Mouse (Mus musculus) gastrocnemius, adult 18-20 months (tissue): ENCODE data around the gene Smyd4. TPM values are rescaled to one million over a fixed set of nuclear protein-coding genes. Genes with fewer than 3 reads are reported as not detected.

Experiments
- DNase-seq: peaks from one replicate; pipeline ENCODE4 v3.0.0; 2021; ENCODE audit warnings: low spot score
- microRNA-seq: library from miRNA; unstranded; fragments of <30 nt; microRNA quantifications from one replicate; pipeline ENCODE4 v1.2.0, GENCODE M21; 2021
- total RNA-seq, 2 experiments: library from RNA; stranded (reverse); gene quantifications; 2 replicates each; pipeline ENCODE4 v1.2.3; 2021

Smyd4 gene
- total RNA-seq, 2 experiments from 2014 or later, result 4.5 to 4.9 TPM

- no peak for DNase-seq
Observed at GRCm38 (mm10) chr11:75452081-75452480, 103.8 kb downstream of the Smyd4 start.

GRCm38 (mm10) chr11:75452812-75453557 is 104.8 kb downstream of the Smyd4 start:
- DNase-seq, result no peak

GRCm38 (mm10) chr11:75453991-75454930 is 106.0 kb downstream of the Smyd4 start, which contains the start of gene Wdr81:
Gene Wdr81 (minus strand): TSS chr11:75454717.
- DNase-seq, result peak; percentile 89

Small RNA genes lying within 50 kb of the gene (microRNA-seq; reads per million reads assigned to microRNA genes)
- not detected for gene Gm47300

Other genes starting within 250 kb of the Smyd4 start
- gene Hic1, start 178.9 kb upstream of the Smyd4 start, total RNA-seq, result 1 to 10 TPM; 1.8 to 6.6 TPM
- 1 to 10 TPM; 2.5 to 2.8 TPM for gene Ovca2, start 169.6 kb upstream of the Smyd4 start, total RNA-seq
- 1 to 10 TPM; 4.6 to 5.6 TPM for gene Dph1, start 157.2 kb upstream of the Smyd4 start, total RNA-seq
- gene Rtn4rl1, start 154.7 kb upstream of the Smyd4 start, total RNA-seq, result 1 to 10 TPM in 1 of 2 experiments, under 1 TPM in 1; 0.96 to 1.1 TPM
- gene Rpa1, start 109 bp upstream of the Smyd4 start, total RNA-seq, result 10 to 100 TPM; 62.8 to 73.1 TPM
- 10 to 100 TPM; 50.2 to 64.1 TPM for gene Serpinf1, start 74.3 kb downstream of the Smyd4 start, total RNA-seq
- gene Serpinf2, start 91.2 kb downstream of the Smyd4 start, total RNA-seq, result under 1 TPM in 1 of 2 experiments, not detected in 1; 0.36 TPM
- 1 to 10 TPM; 4.5 to 5.5 TPM for gene Wdr81, start 106.3 kb downstream of the Smyd4 start, total RNA-seq
- 1 to 10 TPM; 2.6 to 2.9 TPM for gene Tlcd2, start 113.3 kb downstream of the Smyd4 start, total RNA-seq
- 10 to 100 TPM; 70.1 to 70.9 TPM for gene Prpf8, start 138.4 kb downstream of the Smyd4 start, total RNA-seq
- gene Rilp, start 161.7 kb downstream of the Smyd4 start, total RNA-seq, result 10 to 100 TPM; 31.5 to 32.4 TPM
- 1 to 10 TPM; 2.4 to 3.3 TPM for gene Scarf1, start 165.1 kb downstream of the Smyd4 start, total RNA-seq
- gene Slc43a2, start 183.3 kb downstream of the Smyd4 start, total RNA-seq, result 10 to 100 TPM; 24.0 to 32.2 TPM
- gene Pitpna, start 239.7 kb downstream of the Smyd4 start, total RNA-seq, result 100 to 1,000 TPM; 168 to 172 TPM